Mouse (Mus musculus) ES-E14 (cell line): Measurements from ENCODE around the gene Ebpl. TPM values are rescaled to one million over a fixed set of nuclear protein-coding genes. Genes with fewer than 3 reads are reported as not detected.

Experiments
- DNase-seq: peaks from one replicate; pipeline ENCODE4 v3.0.0-alpha.2; 2013; ENCODE audit warnings: low read depth, low spot score
- H3K27ac ChIP-seq: 2 replicates; pipeline ENCODE4 v1.5.1; 2012; ENCODE audit warnings: low read depth, mild to moderate bottlenecking, low read length, moderate library complexity, mixed read lengths; ENCODE audit not compliant: poor library complexity, insufficient read depth, severe bottlenecking
- H3K36me3 ChIP-seq: 2 replicates; pipeline ENCODE4 v1.6.1; 2012; ENCODE audit warnings: mild to moderate bottlenecking, low read length, moderate library complexity, mixed read lengths; ENCODE audit not compliant: control insufficient read depth, poor library complexity, insufficient read depth, severe bottlenecking
- H3K4me1 ChIP-seq, 2 experiments: fragments of 150-350 bp in 1 of 2; sonication (generic) in 1 of 2; 2 replicates each; pipeline ENCODE4 v1.6.1; 2012; ENCODE audit warnings: low read length in 2 of 2, mild to moderate bottlenecking in 1 of 2, mixed read lengths in 1 of 2; ENCODE audit not compliant: control insufficient read depth in 2 of 2, insufficient read depth in 2 of 2, poor library complexity in 1 of 2
- H3K4me3 ChIP-seq, 2 experiments: fragments of 150-350 bp in 1 of 2; sonication (generic) in 1 of 2; 2 replicates each; pipeline ENCODE4 v1.5.1; 2012; ENCODE audit warnings: low read length in 2 of 2, low read depth in 1 of 2, mild to moderate bottlenecking in 1 of 2, mixed read lengths in 1 of 2; ENCODE audit not compliant: insufficient read depth in 1 of 2, poor library complexity in 1 of 2, severe bottlenecking in 1 of 2
- H3K9ac ChIP-seq: 2 replicates; pipeline ENCODE4 v1.6.1; 2012; ENCODE audit warnings: low read depth, mild to moderate bottlenecking, low read length, mixed read lengths; ENCODE audit not compliant: poor library complexity, insufficient read depth, severe bottlenecking
- H3K9me3 ChIP-seq: fragments of 150-350 bp; sonication (generic); 2 replicates; pipeline ENCODE4 v1.6.1; 2012; ENCODE audit warnings: low read depth, mild to moderate bottlenecking, low read length; ENCODE audit not compliant: control insufficient read depth, insufficient read depth
- CHD2 ChIP-seq: IDR thresholded peaks from 2 replicates; pipeline ENCODE4 v1.6.1; 2014; ENCODE audit warnings: mild to moderate bottlenecking, low read depth, low read length, inconsistent platforms
- HCFC1 ChIP-seq: IDR thresholded peaks from 2 replicates; pipeline ENCODE4 v1.6.1; 2012; ENCODE audit warnings: low read length, inconsistent platforms, borderline replicate concordance; ENCODE audit not compliant: insufficient read depth
- MAFK ChIP-seq: IDR thresholded peaks from 2 replicates; pipeline ENCODE4 v1.6.1; 2014; ENCODE audit warnings: mild to moderate bottlenecking, low read depth, low read length, inconsistent platforms; ENCODE audit not compliant: insufficient read depth
- ZC3H11A ChIP-seq: IDR thresholded peaks from 2 replicates; pipeline ENCODE4 v1.6.1; 2012; ENCODE audit warnings: low read depth, mild to moderate bottlenecking, inconsistent platforms, low read length, borderline replicate concordance
- ZNF384 ChIP-seq: IDR thresholded peaks from 2 replicates; pipeline ENCODE4 v1.6.1; 2012; ENCODE audit warnings: low read depth, low read length, inconsistent platforms
- in situ Hi-C, 2 experiments: fragments of 600-800 bp; cut with MboI; formaldehyde crosslinking; loops; one replicate each; pipeline ENCODE4 v1.15.1; 2025; ENCODE audit warnings: low sequenced_read_pairs in 2 of 2, inconsistent platforms in 1 of 2; ENCODE audit not compliant: unreplicated experiment in 2 of 2
- total RNA-seq: library from RNA; depleted of rRNA; stranded (reverse); fragments of 300-350 nt; gene quantifications from 2 replicates; pipeline ENCODE4 v1.2.3, GENCODE M21; 2012

Ebpl gene
- total RNA-seq, 1 experiment = 4.0 TPM

- H3K9me3 ChIP-seq = no peaks in the 10 kb centered on the region
- in situ Hi-C loops = no loop called here
- TF ChIP-seq ZC3H11A (no peak), CHD2 (no peak), ZNF384 (no peak), MAFK (no peak), HCFC1 (no peak)
These were observed 37.5 kb downstream of the Ebpl start for GRCm38 (mm10) chr14:61322740-61323139.

DNA sequence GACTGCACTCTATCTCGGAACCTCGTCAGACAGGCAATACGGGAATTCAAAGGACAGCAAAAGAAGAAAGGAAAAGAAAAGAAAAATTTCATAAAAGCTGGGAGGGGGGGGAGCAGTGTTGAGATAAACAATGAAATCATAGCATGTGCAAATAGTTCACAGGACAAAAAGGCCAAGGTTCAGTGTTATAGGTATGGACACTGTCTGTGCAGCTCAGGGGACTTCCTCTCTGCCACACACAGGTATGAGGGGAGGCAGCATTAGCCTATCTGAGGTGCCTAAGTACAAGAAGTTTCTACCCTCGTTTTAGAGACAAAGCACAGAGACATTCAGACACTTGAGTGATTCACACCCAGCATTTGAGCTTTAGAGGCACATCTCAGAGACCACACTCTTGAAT is 39.0 kb downstream of the Ebpl start:
- in situ Hi-C loops = no loop called here
- Histone ChIP-seq H3K4me3 (no peak overlapping the region), H3K36me3 (no peaks in the 10 kb centered on the region), H3K27ac (no peak overlapping the region), H3K9me3 (no peaks in the 10 kb centered on the region), H3K4me1 (0 out of 4 replicates have a peak, but pooled peaks cover 0 to 3% of the 10 kb centered on the region in 2 experiments), H3K9ac (no peak overlapping the region)
- DNase-seq = no peak
- no peak for TF ChIP-seq HCFC1
- no peak for TF ChIP-seq MAFK
- no peak for TF ChIP-seq ZNF384
- TF ChIP-seq ZC3H11A = no peak
- no peak for TF ChIP-seq CHD2

More at GRCm38 (mm10) chr14:61322740-61323139, 37.5 kb downstream of the Ebpl start:
- no peak for DNase-seq
- Histone ChIP-seq H3K27ac (no peak overlapping the region), H3K4me3 (no peak overlapping the region), H3K9ac (no peak overlapping the region), H3K4me1 (peaks cover 1 to 3% of the 10 kb centered on the region in 2 experiments; a peak in 3 of 4 replicates), H3K36me3 (no peaks in the 10 kb centered on the region)

DNA sequence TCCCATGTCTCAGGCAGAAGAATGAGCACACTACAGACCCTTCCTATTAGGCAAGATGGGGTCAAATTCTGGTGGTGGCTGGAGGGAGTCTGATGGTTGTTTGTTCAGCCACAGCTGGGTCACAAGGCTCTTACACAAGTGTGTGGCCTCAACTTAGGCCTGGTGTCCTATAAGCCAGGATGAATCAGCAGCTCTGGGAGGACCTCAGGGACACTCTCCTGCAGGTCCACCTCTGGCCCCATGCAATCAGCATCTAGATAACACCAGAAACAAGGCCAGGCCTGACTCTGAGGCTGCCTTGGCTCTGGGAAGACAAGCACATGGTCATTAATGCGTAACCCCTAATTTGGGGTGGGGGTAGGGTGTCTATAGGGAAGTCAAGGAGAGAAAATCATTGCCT is 39.5 kb downstream of the Ebpl start:
- no peak overlapping the region for H3K4me3 ChIP-seq
- no peaks in the 10 kb centered on the region for H3K9me3 ChIP-seq
- H3K9ac ChIP-seq = no peak overlapping the region
- no peak overlapping the region for H3K27ac ChIP-seq
- H3K4me1 ChIP-seq = 0 out of 4 replicates have a peak, but pooled peaks cover 0 to 3% of the 10 kb centered on the region in 2 experiments
- TF ChIP-seq CHD2 (no peak), ZC3H11A (no peak), HCFC1 (no peak), MAFK (no peak), ZNF384 (no peak)
- DNase-seq = no peak
- in situ Hi-C loops = no loop called here
- no peaks in the 10 kb centered on the region for H3K36me3 ChIP-seq

DNA sequence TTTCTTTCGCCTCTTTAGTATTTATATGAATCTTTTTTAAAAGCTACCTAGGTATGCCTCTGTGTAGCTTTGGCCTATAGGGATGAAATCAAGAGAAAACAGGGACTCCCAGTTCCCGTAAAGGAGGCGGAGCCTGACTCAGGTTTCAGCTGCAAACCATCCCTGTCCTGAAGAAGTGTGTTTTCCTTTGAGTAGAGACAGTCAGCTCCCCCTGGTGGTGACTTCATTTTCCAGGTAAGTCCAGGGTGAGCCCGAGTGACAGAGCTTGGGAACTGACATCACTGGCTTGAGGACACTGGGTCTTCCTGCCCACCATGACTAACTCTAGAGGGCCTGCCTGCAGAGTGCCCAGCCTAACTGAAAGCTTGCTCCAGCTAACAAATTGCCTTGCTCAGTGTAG is 43.4 kb downstream of the Ebpl start:
- no peak overlapping the region for H3K9ac ChIP-seq
- 0 out of 4 replicates have a peak, but pooled peaks cover 0 to 5% of the 10 kb centered on the region in 2 experiments for H3K4me1 ChIP-seq
- H3K9me3 ChIP-seq = no peaks in the 10 kb centered on the region
- peak overlapping the region in 1 of 2 experiments; percentile 50; a peak in 2 of 4 replicates for H3K4me3 ChIP-seq
- in situ Hi-C loops = no loop called here
- no peaks in the 10 kb centered on the region for H3K36me3 ChIP-seq
- no peak overlapping the region for H3K27ac ChIP-seq
- TF ChIP-seq MAFK = no peak
- no peak for TF ChIP-seq CHD2
- TF ChIP-seq ZNF384 = no peak
- no peak for TF ChIP-seq HCFC1
- TF ChIP-seq ZC3H11A = no peak; the same call in 1 of the 2 replicates
- DNase-seq = peak; percentile 96

DNA sequence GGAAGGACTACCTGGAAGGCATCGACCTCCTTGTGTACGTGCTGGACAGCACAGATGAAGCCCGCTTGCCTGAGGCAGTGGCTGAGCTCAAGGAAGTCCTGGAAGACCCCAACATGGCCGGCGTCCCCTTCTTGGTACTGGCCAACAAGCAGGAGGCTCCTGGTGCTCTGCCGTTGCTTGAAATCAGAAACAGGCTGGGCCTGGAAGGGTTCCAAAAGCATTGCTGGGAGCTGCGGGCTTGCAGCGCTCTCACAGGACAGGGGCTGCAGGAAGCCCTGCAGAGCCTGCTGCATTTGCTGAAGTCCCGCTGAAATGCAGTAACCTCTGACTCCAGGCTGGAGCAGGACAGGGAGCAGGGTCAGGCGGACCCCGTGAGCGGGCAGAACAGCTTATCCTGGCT is 49.3 kb downstream of the Ebpl start:
- no peak overlapping the region for H3K9ac ChIP-seq
- no peaks in the 10 kb centered on the region for H3K36me3 ChIP-seq
- no peaks in the 10 kb centered on the region for H3K9me3 ChIP-seq
- in situ Hi-C loops = no loop called here
- H3K4me3 ChIP-seq = no peak overlapping the region
- H3K4me1 ChIP-seq = peaks cover 2 to 6% of the 10 kb centered on the region in 2 experiments; a peak in 1 of 4 replicates
- H3K27ac ChIP-seq = no peak overlapping the region
- DNase-seq = no peak
- no peak for TF ChIP-seq ZNF384
- no peak for TF ChIP-seq HCFC1
- TF ChIP-seq CHD2 = no peak
- no peak for TF ChIP-seq MAFK
- TF ChIP-seq ZC3H11A = no peak
